Mouse (Mus musculus) embryo, embryonic 11.5 days (tissue): Measurements from ENCODE around the gene Proz.

Experiments
- DNase-seq: peaks from one replicate; pipeline ENCODE4 v3.0.0-alpha.2; 2012; ENCODE audit warnings: low read depth, low spot score

Proz gene

GRCm38 (mm10) chr8:13107990-13108638 is 47.4 kb downstream of the Proz start:
- DNase-seq, result no peak

DNA sequence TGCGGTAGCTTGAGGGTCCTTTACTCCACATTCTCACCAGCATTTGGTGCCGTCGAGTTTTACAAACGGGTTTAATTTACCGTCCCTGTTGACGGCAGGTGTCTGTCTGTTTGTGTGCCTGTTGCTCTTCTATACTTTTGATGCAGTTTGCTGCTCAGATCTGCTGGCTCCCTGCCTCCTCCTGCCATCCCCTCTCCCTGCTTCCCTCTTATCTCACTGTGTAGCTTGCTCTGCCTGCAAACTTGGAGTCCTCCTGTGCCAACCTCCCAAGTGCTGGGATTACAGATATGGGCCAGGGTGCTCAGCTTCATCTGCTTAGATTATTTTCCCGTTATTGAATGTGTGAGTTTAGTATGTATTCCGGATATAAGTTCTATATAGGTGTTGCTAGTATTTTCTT is 48.3 kb downstream of the Proz start:
- DNase-seq, result no peak

DNA sequence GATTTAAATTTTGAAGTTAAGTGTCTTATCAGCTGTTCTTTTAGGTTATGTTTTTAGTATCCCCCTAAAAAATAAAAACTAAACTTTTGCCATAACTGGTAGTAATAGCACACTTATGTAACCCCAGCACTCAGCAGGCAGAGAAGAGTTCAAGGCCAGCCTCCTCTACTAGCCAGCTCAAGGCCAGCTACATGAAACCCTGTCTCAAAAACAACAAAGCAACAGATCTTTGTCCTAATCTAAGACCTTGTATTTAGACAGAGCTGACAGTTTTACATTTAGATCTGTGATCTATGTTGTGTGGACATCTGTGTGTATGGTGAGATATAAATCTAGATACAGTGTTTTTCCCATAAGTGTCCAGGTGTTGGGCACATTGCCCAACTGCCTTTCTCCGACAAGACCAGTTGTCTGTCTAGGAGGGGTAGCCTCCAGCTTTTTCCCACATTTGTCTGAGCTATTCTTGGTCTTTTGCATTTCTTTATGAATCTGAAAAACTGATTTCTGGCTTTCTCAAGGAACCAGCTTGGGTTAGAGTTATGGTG is 48.8 kb downstream of the Proz start:
- no peak for DNase-seq

DNA sequence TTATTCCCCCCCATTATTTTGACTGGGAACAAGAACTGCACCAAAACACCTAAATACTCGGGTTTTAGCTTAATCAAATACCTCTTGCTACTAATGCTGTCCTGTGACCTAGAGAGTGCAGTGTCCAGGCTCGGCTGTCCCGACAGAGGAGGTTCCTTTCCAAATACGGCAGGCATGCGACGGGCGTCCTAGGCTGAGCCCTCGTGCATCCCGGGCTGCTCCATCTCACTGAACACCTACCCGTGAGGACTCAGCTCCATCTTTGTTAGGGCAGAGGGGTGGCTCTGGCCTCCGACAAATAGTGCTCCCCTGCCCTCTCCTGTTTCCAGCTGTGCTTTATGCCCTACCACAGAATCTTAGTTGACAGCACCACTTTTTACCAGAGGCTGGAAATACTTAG is 51.2 kb downstream of the Proz start:
- DNase-seq, result no peak

- DNase-seq, result no peak
Measured at GRCm38 (mm10) chr8:13113232-13113631, 52.5 kb downstream of the Proz start.

DNA sequence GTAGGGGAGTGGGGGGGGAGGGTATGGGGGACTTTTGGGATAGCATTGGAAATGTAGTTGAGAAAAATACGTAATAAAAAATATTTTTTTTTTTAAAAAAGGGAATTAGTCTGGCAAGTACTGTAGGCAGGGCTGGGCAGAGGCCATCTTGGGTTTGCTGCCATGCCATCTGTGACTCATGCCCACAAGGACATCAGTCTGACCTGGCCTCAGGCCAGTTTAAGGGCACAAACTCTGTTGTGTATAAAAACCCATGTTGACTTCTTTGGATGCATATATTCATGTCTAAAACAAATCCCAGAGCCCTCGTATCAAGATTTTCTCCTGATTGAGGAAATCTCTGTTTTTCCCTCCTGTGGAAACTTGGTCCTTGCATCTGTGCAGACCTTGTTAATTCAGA is 56.4 kb downstream of the Proz start:
- DNase-seq, result no peak

DNA sequence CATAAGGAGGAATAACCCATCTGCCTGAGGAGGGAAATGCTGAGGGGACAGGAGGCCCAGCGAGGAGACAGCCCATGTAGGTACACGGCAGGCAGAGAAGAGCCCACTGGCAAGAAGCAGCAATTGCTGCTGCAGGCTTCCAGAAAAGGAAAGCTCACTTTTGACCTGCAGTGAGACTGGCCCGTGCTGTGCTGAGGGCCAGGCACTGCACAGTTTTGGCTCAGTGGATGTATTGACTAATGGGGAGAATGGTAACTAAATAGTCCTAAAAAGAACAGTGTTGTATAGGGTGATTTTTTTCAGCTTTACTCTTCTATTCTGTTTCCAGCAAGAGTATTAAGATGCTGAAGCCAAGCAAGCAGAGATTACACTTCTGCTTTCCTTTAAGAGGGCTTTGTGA is 57.8 kb downstream of the Proz start:
- no peak for DNase-seq

DNA sequence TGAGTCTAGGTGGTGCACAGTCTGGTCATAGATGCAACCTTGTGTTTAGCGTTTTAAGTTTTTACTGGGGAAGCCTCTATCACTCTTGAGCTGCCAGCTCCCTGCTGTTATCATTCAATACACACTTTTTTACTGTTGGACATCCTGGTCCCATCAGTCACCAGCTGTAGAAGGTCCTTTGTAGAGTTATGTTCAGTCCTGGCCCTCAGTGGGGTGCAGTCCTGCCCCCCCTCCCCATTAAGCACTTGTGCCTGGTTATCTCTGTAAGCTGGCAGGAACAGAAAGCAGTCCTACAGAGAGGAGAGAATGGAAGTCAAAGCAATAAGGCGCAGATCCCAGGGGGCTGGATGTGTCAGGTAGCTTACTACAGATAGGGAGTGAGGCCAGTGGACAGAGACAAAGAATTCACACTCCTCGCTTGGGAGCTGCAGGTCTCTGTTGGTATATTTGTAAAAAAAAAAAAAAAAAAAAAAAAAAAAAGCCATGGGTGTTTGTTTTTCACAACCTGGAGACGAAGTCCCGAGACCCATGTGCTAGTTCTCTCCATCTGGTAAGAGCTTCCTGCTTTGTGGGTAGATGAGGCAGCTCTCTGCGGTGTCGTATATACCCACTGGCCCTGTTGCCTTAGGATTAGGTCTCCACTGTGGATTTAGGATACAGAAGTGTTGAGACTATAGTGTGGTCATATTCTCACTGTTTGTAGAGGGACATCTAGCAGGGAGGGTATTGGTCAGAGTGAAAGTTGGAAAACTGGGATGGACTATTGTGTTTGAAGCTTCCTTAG is 60.4 kb downstream of the Proz start:
- DNase-seq, result no peak

- DNase-seq, result no peak
Measured at GRCm38 (mm10) chr8:13122887-13123421, 62.2 kb downstream of the Proz start.

GRCm38 (mm10) chr8:13124897-13125296 is 64.2 kb downstream of the Proz start:
- DNase-seq, result no peak
